Mouse (Mus musculus) erythroblast, embryonic 14.5 days (primary cell): ENCODE data around the gene Zfp800.

Experiments used
- GATA1 ChIP-seq: IDR thresholded peaks from 2 replicates; pipeline ENCODE4 v1.6.1; 2012; ENCODE audit warnings: low read length, inconsistent platforms, mixed read lengths
- TAL1 ChIP-seq: IDR thresholded peaks from 3 replicates; pipeline ENCODE4 v1.6.1; 2012; ENCODE audit warnings: low read length, inconsistent platforms, mixed read lengths

DNA sequence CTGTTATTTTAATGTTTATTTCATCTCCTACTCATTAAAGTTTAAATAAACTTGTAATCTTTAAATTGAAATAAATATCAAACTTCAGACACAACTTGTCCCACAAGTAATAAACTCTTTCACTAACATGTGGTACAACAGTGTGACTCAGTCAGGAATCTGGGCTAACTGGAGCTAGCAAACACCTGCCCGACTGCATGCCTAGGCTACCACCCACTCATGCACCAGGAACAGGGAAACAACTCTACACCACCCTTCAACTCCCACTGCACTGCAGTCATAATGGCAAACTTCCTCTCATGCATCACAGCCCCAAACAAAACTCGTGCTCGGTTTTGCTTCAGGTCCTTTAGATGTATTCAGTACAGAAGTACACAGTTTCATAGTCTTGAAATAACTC lies 169.7 kb downstream of the Zfp800 start:
- TF ChIP-seq TAL1, result no peak
- TF ChIP-seq GATA1, result no peak
